Mouse (Mus musculus) neural tube, embryonic 10.5 days (tissue): ENCODE measurements around the gene Zic1.

ENCODE experiments used
- DNase-seq: peaks from one replicate; pipeline ENCODE4 v3.0.0-alpha.2; 2017; ENCODE audit warnings: low spot score; ENCODE audit errors: extremely low spot score

Zic1 gene

GRCm38 (mm10) chr9:91354434-91355269 lies 11.0 kb downstream of the Zic1 start:
- peak; percentile 62 for DNase-seq

GRCm38 (mm10) chr9:91353551-91354433 lies 11.8 kb downstream of the Zic1 start:
- DNase-seq = peak; percentile 66

- peak; percentile 70 for DNase-seq
Measured at GRCm38 (mm10) chr9:91352786-91353185, 12.8 kb downstream of the Zic1 start.

- DNase-seq = peak; percentile 64
Measured at GRCm38 (mm10) chr9:91351961-91352411, 13.6 kb downstream of the Zic1 start.

GRCm38 (mm10) chr9:91351361-91351760 lies 14.2 kb downstream of the Zic1 start:
- no peak for DNase-seq

GRCm38 (mm10) chr9:91350861-91351291 lies 14.7 kb downstream of the Zic1 start:
- peak; percentile 62 for DNase-seq

GRCm38 (mm10) chr9:91350211-91350791 lies 15.3 kb downstream of the Zic1 start:
- DNase-seq = peak; percentile 55

GRCm38 (mm10) chr9:91348746-91349145 lies 16.9 kb downstream of the Zic1 start:
- DNase-seq = no peak

- DNase-seq = no peak
Measured at GRCm38 (mm10) chr9:91347591-91347990, 18.0 kb downstream of the Zic1 start.
